Mouse (Mus musculus) heart, adult 2 months (tissue): ENCODE results near the gene Itga2b. TPM values are rescaled to one million over a fixed set of nuclear protein-coding genes. Genes with fewer than 3 reads are reported as not detected.

Source experiments
- DNase-seq, 2 experiments: peaks; one replicate each; pipeline ENCODE4 v3.0.0; 2021
- H3K27ac ChIP-seq: fragments of 200-600 bp; 2 replicates; pipeline ENCODE4 v1.8.1; 2022
- H3K27me3 ChIP-seq: fragments of 200-500 bp; 2 replicates; pipeline ENCODE4 v1.6.1; 2012; ENCODE audit warnings: mild to moderate bottlenecking, low read length, inconsistent platforms, mixed read lengths; ENCODE audit not compliant: control insufficient read depth, insufficient read depth
- H3K36me3 ChIP-seq: fragments of 200-500 bp; 2 replicates; pipeline ENCODE4 v1.6.1; 2012; ENCODE audit warnings: low read length, inconsistent platforms; ENCODE audit not compliant: control insufficient read depth, insufficient read depth
- H3K4me1 ChIP-seq: fragments of 200-500 bp; 2 replicates; pipeline ENCODE4 v1.6.1; 2011; ENCODE audit warnings: low read length; ENCODE audit not compliant: control insufficient read depth, insufficient read depth
- H3K4me3 ChIP-seq: fragments of 200-600 bp; 2 replicates; pipeline ENCODE4 v1.8.1; 2022
- H3K79me2 ChIP-seq: fragments of 200-500 bp; replicated peaks from 2 replicates; pipeline ENCODE4 v1.6.1; 2012; ENCODE audit warnings: mild to moderate bottlenecking, inconsistent platforms, low read length, moderate library complexity, mixed read lengths; ENCODE audit not compliant: control insufficient read depth, insufficient read depth
- H3K9ac ChIP-seq: fragments of 200-500 bp; 2 replicates; pipeline ENCODE4 v1.6.1; 2012; ENCODE audit warnings: low read depth, mild to moderate bottlenecking, control low read depth, inconsistent platforms, low read length, mixed read lengths
- CTCF ChIP-seq: fragments of 200-600 bp; IDR thresholded peaks from 2 replicates; pipeline ENCODE4 v1.8.1; 2022; ENCODE audit warnings: antibody characterized with exemption, mild to moderate bottlenecking, moderate library complexity
- EP300 ChIP-seq: fragments of 200-500 bp; IDR thresholded peaks from 2 replicates; pipeline ENCODE4 v1.6.1; 2011; ENCODE audit warnings: low read depth, low read length, control low read depth; ENCODE audit not compliant: insufficient read depth
- POLR2A ChIP-seq: fragments of 200-500 bp; IDR thresholded peaks from 2 replicates; pipeline ENCODE4 v1.6.1; 2011; ENCODE audit warnings: mild to moderate bottlenecking, low read depth, low read length, control low read depth; ENCODE audit not compliant: insufficient read depth
- WGBS: fragments of 180-500 bp; shearing (Covaris S2); methylation state at CpG from one replicate; pipeline ENCODE4 v1.1.7; 2018; 5-methylcytosine and 5-hydroxymethylcytosine counted together
- intact Hi-C: fragments of 180-260 bp; cut with DNase I; formaldehyde crosslinking; loops from one replicate; pipeline ENCODE4 v1.15.1; 2025
- polyA plus RNA-seq: library from polyadenylated mRNA; depleted of rRNA; stranded (reverse); fragments of >200 nt; gene quantifications from 2 replicates; pipeline ENCODE4 v1.2.3, GENCODE M21; 2012
- total RNA-seq, 2 experiments: library from RNA; stranded (reverse); gene quantifications; 2 replicates each; pipeline ENCODE4 v1.2.3; 2021

The Itga2b gene
- total and polyA plus RNA-seq, 3 experiments = 3.1 to 14.5 (median 6.9) TPM

GRCm38 (mm10) chr11:102435754-102436470, 34.0 kb downstream of the Itga2b start:
- Histone ChIP-seq H3K27me3 (no peaks in the 10 kb centered on the region), H3K27ac (no peak overlapping the region), H3K4me1 (peaks cover 13% of the 10 kb centered on the region), H3K9ac (no peak overlapping the region), H3K4me3 (no peak overlapping the region), H3K79me2 (no peaks in the 10 kb centered on the region), H3K36me3 (no peaks in the 10 kb centered on the region)
- TF ChIP-seq EP300 (no peak), POLR2A (no peak), CTCF (no peak)
- intact Hi-C loops = no loop called here
- WGBS = 81% methylated on average over 18 of the region's 18 CpGs
- DNase-seq = peak; percentile 49 to 52

GRCm38 (mm10) chr11:102434816-102435705, 34.9 kb downstream of the Itga2b start:
- WGBS = 87% methylated on average over 11 of the region's 11 CpGs
- no peaks in the 10 kb centered on the region for H3K79me2 ChIP-seq
- intact Hi-C loops = no loop called here

GRCm38 (mm10) chr11:102434406-102434805, 35.5 kb downstream of the Itga2b start:
- intact Hi-C loops = no loop called here
- TF ChIP-seq EP300 (peak; percentile 91), CTCF (peak; percentile 97), POLR2A (no peak)
- Histone ChIP-seq H3K79me2 (no peaks in the 10 kb centered on the region), H3K36me3 (no peaks in the 10 kb centered on the region), H3K9ac (no peak overlapping the region), H3K4me1 (peaks cover 13% of the 10 kb centered on the region), H3K4me3 (no peak overlapping the region), H3K27me3 (no peaks in the 10 kb centered on the region), H3K27ac (peak overlapping the region; percentile 80; the same call in 1 of the 2 replicates)
- DNase-seq = peak; percentile 84 to 86
- WGBS = 14% methylated on average over 7 of the region's 7 CpGs

More at GRCm38 (mm10) chr11:102434816-102435705, 34.9 kb downstream of the Itga2b start:
- peaks cover 13% of the 10 kb centered on the region for H3K4me1 ChIP-seq
- H3K4me3 ChIP-seq = no peak overlapping the region
- TF ChIP-seq POLR2A (no peak), CTCF (peak; percentile 1; the same call in 1 of the 2 replicates)
- H3K9ac ChIP-seq = no peak overlapping the region
- no peak for DNase-seq
- no peaks in the 10 kb centered on the region for H3K36me3 ChIP-seq
- no peaks in the 10 kb centered on the region for H3K27me3 ChIP-seq
- H3K27ac ChIP-seq = no peak overlapping the region

- Histone ChIP-seq H3K36me3 (no peaks in the 10 kb centered on the region), H3K79me2 (no peaks in the 10 kb centered on the region), H3K4me1 (peaks cover 13% of the 10 kb centered on the region), H3K27me3 (no peaks in the 10 kb centered on the region), H3K27ac (peak overlapping the region; percentile 80), H3K9ac (no peak overlapping the region), H3K4me3 (no peak overlapping the region)
- TF ChIP-seq CTCF = no peak
- TF ChIP-seq POLR2A = no peak
- TF ChIP-seq EP300 = no peak
- intact Hi-C loops = no loop called here
- WGBS = 95% methylated on average over 7 of the region's 7 CpGs
- no peak for DNase-seq
These were observed 36.1 kb downstream of the Itga2b start for GRCm38 (mm10) chr11:102433866-102434265.

GRCm38 (mm10) chr11:102432896-102433295, 37.0 kb downstream of the Itga2b start:
- DNase-seq = peak; percentile 70 to 88
- TF ChIP-seq CTCF = no peak
- no peak for TF ChIP-seq POLR2A
- peak; percentile 94 for TF ChIP-seq EP300
- Histone ChIP-seq H3K9ac (no peak overlapping the region), H3K36me3 (no peaks in the 10 kb centered on the region), H3K79me2 (no peaks in the 10 kb centered on the region), H3K4me1 (peaks cover 13% of the 10 kb centered on the region), H3K27me3 (no peaks in the 10 kb centered on the region), H3K4me3 (no peak overlapping the region), H3K27ac (peak overlapping the region; percentile 80)
- intact Hi-C loops = no loop called here
- WGBS = 41% methylated on average over 6 of the region's 6 CpGs
